Mouse (Mus musculus): ENCODE measurements around the gene Cd72.

Cd72 gene

GRCm38 (mm10) chr4:43477857-43478533, 23.6 kb upstream of the Cd72 start:
- peak; percentile 81 for DNase-seq

DNA sequence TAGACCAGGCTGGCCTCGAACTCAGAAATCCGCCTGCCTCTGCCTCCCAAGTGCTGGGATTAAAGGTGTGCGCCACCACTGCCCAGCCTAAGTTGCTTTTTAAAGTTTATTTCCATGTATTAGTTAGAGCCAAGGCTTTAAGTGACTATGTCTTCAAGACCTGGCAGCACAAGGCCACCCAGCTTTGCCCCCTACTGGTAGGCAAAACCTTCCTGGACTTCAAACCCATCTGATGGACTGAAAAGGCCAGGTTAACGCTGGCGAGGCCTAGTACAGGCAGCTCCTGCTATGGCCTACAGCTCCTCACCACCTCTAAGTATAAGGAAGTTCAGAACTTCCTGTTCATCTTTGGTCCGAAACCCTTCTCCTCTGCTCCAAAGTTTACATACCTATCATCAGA, 22.2 kb upstream of the Cd72 start:
- no peak for DNase-seq

GRCm38 (mm10) chr4:43473636-43474035, 19.2 kb upstream of the Cd72 start:
- no peak for DNase-seq

- no peak for DNase-seq
These were observed 15.9 kb upstream of the Cd72 start for GRCm38 (mm10) chr4:43470301-43470700.

DNA sequence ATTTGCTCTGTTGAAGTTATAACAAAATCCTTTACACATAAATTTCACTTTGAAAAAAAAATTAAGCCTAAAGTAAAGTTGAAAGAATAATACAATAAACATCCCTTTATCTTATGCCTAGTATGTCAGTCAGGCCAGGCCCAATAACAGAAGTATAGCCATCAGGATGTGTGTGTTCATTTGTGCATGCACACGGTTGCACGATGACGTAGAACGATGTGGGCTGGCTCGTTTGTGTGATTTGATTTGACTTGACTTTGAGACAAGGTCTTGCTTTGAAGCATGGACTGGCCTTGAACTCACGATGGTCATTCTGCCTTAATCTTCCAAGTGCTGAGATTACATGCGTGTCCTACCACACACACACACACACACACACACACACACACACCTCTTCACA, 12.4 kb upstream of the Cd72 start:
- DNase-seq, result no peak

DNA sequence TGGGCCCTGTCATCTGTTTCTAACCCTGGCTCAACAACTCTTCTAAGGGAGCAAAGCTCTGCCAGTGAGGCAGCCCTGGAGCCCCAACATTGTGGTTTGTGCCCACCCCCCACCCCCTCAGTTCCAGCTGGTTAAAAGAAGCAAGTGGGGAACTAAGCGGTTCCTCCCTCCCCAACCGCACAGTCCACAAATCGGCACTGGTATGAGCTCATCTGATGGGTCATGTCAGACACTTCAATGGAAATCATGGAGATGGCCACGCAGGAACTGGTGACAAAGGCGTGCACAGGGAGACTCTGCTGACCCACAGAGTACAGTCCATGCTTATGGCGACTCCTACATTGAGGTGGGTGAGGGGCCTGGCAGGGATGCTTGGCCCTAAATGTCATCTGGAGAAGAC, 11.5 kb upstream of the Cd72 start:
- no peak for DNase-seq

GRCm38 (mm10) chr4:43463102-43463501, 8.7 kb upstream of the Cd72 start:
- DNase-seq, result no peak

GRCm38 (mm10) chr4:43457124-43457523, 2.7 kb upstream of the Cd72 start:
- no peak for DNase-seq

DNA sequence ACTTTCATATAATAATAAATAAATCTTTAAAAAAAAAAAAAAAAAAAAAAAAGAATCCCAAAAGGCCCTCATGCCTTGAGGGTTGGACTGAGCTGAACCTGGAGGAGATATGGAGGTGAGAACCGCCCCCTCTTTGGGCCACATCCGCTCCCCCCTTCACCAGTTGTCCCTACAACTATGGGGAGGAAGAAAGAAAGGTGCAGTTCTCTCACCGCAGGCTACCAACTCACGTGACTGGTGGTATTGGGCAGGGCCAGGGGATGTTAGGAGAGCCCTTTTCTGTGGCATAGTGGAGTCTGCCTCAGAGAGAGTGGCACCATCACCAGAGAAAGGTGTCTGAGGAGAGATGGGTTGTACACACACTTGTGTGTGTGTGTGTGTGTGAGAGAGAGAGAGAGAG, 2.0 kb upstream of the Cd72 start:
- DNase-seq, result no peak

GRCm38 (mm10) chr4:43453413-43453812, 1.0 kb downstream of the Cd72 start:
- DNase-seq, result no peak

DNA sequence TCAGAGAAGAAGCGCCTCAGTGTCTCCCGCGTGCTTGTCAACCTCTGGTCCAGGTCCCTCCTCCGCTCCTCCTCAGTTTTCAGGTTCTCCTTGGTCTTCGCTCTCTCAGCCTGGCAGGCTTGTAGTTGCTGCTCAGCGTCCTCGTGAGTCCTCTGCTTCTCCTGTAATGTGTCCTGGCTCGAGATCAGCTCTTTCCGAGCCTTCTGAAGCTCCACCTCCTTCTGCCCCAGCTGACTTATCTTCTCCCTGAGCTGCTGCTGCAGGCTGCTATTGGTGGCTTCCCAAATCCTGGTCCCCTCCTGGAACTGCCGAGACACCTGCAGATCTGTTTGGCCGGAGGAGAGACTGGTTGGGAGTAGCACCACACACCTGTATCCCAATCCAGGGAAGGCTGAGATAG, 2.1 kb downstream of the Cd72 start:
- DNase-seq, result no peak

DNA sequence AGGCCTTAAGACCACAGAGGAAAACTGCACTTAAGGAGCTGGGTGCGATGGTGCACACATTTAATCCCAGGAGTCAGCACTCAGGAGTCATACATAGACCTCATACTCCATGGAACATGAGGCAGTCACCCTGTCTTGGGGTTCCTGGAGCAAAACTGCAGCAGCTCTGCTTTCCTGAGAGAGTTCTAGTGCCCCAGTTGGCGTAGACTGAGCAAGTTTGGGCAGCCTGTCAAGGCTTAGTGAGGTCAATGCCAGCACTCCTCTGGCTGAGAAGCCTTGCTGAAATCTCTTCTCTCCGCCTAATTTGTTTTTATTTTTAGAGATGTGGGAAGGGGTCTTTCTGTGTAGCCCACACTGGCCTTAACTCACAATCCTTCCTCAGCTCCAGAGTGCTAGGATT, 5.9 kb downstream of the Cd72 start:
- no peak for DNase-seq

GRCm38 (mm10) chr4:43447251-43447650, 7.2 kb downstream of the Cd72 start:
- DNase-seq, result no peak

GRCm38 (mm10) chr4:43443511-43443910, 10.9 kb downstream of the Cd72 start:
- no peak for DNase-seq

DNA sequence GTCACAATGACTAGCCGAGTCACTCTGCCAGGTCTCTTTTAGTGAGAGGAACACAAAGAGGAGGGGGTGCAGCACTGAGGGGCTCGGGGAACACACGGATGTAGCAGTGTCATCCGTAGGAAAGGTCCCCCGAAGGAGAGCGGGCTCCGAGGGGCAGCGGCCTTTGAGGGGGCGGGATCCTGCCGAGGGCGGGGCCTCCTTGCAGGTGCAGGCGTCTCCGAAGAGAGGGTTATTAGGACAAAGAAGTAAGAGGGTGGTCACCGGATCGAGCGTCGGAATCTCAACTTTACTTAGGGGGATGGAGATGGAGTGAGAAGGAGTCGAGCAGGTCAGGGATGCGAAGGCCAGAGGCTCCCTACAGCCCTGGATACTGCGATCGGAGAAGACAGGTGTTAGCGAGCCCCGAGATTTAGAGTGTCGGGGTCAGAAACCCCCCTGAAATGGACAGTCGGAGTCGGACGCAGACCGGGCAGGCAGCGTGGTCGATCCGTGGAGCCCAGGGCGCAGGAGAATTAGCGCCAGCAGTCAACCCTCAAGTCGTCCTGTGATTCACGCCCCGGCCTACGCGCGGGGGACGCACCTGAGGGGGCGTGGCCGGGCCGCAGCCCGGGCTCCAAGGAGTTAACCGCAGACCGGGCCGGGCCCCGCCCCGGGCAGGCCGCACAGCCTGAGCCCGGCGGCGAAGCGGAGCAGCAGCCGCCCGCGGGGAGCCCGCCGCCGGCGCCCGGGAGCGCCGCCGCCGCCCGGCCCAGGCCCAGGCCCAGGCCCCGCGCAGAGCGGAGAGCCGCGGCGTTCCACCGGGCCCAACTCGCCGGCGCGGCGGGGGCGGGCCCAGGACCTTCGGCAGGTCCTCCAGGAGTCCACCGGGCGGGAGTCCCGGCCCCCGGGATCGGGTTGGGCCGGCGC, 11.7 kb downstream of the Cd72 start:
- peak; percentile 69 for DNase-seq

DNA sequence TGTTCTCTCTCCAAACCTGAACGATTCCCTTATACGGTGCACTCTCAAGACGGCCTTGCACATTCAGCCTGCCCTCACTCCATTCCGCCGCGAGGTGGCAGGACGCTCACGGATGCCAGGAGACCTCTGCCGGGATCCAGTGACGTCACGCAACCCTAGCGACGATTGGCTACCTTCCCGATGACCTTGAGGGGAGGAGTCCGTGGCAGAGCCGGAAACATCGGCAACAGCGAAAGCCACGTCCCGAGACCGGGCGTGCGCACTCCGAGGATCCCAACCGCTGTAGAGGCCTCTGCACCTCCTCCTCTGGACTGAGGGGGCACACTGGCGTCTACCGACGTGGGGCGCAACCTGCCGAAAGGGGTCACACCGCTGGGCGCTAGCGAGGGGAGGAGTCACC, 12.4 kb downstream of the Cd72 start:
- DNase-seq, result peak; percentile 99

DNA sequence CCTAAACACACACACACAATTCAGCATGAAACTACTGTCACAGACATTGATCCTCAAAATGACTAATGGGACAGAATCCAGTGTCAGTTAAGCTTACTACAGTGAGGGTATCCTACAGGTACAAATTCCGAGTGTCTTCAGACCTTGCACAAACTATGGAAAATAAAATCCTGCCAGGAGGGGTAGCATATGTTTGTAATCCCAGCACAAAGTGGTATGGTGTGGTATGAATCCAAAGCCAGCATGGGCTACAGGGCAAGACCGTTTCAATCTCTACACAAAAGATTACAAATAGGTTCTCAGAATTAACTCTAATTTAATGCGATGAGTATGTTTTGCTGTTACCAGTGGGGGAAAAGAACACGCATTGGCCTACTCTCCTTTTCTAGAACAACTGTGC, 12.8 kb downstream of the Cd72 start, which contains the start of gene Tesk1:
TSS of gene Tesk1 (plus strand) at position 301 of the 400 bp plus-strand sequence.
- DNase-seq, result no peak

DNA sequence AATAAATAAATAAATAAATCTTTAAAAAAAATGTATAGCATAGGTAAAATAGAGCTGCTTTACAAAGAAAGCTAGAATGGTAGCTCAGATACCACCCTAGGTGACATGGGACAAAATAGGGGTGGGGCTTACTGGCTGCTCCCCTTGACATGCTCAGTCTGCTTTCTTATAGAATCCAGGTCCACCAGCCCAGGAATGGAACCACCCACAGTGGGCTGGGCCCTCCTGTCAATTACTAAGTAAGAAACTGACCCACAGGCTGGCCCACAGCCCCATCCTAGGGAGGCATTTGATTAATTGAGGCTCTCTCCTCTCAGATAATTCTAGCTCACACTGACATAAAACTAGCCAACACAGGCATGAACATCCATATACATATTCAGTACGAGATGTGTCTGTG, 21.6 kb downstream of the Cd72 start:
- no peak for DNase-seq

GRCm38 (mm10) chr4:43431690-43432089, 22.7 kb downstream of the Cd72 start:
- peak; percentile 89 for DNase-seq

DNA sequence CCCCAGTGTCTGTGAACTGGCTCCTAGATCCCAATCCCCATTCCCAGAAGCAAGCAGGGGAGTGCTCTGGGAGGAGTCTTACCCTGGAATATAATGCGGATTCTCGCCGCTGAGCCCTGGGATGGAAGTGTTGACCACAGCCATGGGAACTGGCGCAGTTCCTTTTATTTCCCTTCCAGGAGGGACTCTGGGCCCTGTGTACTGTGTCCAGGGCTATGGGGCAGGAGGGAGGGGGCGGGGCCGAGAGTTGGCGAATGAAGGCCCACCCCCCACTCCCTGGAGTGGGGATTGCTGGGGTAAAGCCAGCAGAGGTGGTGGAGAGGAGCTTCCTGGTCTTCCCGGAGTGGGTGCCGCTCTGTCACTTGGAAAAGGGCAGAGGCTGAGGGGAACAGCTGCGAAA, 25.5 kb downstream of the Cd72 start, which contains the start of gene Fam166b:
TSS of gene Fam166b (minus strand) at position 189 of the 400 bp plus-strand sequence.
- DNase-seq, result no peak

GRCm38 (mm10) chr4:43428180-43428861, 26.1 kb downstream of the Cd72 start:
- DNase-seq, result no peak

DNA sequence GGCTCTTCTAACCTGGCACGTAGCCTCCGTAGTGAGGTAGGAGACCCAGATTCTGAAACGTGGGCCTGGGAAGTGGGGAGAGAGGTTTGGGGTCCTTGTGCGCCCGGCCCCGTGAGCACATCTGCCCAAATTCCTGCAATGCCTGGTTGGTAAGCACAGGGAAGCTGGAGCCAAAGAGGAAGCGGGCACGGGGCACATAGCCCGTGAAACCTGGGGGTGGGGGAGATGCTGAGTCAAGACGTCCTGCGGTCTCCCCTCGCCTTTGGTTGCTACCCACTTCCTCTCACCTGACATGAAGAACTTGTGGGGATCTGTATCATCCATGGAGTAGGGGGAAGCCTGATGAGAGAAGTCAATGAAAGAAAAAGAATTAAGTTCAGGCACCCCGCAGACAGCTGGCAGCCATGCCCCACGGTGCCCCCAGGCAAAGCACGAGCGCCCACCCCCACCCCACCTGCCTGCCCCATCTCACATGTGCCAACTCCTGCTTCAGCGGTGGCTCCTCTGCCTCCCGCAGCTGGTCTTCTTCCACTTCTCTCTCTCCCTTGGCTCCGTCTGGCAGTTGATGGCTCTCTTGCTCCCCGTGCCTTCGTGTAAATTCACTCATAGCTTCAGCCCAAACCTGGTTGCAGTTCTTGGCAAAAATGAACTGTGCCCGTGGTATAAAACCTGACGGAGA, 26.8 kb downstream of the Cd72 start:
- DNase-seq, result no peak

DNA sequence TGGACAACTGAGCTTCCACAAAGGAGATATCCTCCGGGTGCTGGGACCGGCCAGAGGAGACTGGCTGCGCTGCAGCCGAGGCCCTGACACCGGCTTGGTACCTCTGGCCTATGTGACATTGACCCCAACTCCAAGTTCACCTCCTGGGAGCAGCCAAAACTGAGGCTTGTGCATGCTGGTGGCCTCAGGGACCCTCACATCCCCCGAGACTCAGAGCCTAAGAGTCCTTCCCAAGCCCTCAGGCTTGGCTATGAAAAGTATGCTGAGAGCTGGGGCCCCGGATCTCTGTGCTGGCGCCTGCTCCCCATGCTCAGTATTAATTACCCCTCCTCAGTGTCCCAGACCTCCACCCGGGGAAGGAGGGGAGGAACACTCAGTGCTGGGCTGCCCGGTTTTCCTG, 27.9 kb downstream of the Cd72 start:
- DNase-seq, result no peak

All from right cerebral cortex, postnatal 14 days (tissue).